Mouse (Mus musculus) CD4-positive, CD25-positive, alpha-beta regulatory T cell, adult 2 months (primary cell): ENCODE measurements around the gene Pms1.
"Not testable (repeated sequence)": the region's sequence is repeated elsewhere in the genome, so short reads cannot be mapped to it uniquely, and the experiment has no call there.

Experiments used
- DNase-seq: peaks from one replicate; pipeline ENCODE4 v3.0.0-alpha.2; 2012; ENCODE audit warnings: low read depth, low spot score

Gene Pms1

DNA sequence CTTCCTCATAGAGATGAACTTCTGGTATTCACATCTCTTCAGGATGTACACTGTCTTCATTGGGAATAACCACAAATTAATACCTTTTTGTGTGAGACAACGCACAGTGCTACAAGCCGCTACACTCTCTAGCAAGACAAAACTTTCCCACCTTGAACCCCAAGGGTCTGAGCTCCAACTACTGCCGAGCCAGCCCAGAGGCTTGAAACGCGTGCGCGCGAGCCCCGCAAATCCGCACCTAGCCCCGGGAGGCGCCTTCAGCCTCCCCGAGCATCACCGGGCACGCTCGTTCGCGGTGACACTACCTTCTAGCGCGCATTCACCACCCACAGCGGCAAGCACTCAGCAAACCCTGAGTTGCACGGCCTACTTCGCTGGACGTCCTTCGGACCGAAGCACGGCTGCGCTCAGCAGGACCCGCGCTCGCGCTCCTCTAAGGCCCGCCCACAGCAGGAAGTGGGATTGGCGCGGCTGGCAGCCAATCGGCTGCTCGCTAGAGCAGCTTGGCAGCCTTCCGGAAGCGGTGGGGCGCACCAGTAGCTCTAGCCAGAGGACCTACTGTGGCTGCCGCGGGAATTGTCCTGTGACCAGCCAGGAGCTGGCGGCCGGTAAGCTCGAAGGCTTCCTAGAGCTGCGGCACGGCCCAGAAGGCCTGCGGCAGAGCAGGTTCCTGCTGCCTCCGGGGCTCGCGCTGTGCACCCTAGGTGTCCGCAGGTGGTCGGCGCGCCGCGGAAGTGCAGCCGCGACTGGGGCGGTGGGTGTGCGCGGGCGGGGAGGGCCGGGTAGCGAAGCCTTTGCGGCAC, at the start of gene Pms1, which contains the start of the genes Ormdl1 and Gm28778:
Gene Pms1, minus strand, starts transcription at position 438 of the 803 bp plus-strand sequence.
Gene Ormdl1, plus strand, starts transcription at position 515 of the 803 bp plus-strand sequence.
Gene Gm28778, plus strand, starts transcription at position 531 of the 803 bp plus-strand sequence.
- DNase-seq: peak; percentile 94

DNA sequence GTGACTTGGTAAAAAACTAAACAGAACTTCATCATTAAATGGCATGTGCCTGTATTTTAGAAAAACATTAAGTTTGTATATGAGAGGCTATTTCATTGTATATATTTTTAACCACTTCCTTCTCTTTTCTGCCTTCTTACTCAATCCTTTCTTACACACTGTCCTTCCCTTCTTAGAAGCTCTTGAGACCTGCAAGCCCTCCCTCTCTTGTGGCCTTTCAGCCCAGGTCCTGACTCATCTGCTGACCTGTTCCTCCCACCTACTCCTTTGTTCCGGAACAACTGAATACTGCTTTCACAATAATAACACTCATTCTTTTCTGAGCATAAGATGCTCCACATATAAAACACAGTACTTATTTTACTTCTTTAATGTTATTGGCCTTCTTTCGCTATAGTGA, 44.3 kb upstream of the Pms1 start:
- DNase-seq: no peak

DNA sequence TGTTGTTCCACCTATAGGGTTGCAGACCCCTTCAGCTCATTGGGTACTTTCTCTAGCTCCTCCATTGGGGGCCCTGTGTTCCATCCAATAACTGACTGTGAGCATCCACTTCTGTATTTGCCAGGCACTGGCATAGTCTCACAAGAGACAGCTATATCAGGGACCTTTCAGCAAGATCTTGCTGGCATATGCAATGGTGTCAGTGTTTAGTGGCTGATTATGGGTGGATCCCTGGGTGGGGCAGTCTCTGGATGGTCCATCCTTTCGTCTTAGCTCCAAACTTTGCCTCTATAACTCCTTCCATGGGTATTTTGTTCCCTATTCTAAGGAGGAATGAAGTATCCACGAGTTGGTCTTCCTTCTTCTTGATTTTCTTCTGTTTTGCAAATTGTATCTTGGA, 40.6 kb upstream of the Pms1 start:
- DNase-seq: not testable (repeated sequence)

DNA sequence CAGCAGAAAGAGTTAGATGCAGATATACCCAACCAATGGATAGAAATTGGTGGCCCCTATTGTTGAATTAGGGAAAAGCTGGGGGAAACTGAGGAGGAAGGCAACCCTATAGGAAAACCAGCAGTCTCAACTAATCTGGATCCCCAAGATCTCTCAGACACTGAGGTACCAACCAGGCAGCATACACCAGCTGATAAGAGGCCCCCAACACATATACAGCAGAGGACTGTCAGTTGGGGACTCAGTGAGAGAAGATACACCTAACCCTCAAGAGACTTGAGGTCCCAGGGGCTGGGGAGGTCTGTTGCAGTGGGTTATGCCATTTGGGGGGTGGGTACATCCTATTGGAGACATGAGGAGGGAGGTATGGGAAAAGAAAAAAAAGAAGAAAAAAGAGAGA, 38.6 kb upstream of the Pms1 start:
- DNase-seq: no peak

DNA sequence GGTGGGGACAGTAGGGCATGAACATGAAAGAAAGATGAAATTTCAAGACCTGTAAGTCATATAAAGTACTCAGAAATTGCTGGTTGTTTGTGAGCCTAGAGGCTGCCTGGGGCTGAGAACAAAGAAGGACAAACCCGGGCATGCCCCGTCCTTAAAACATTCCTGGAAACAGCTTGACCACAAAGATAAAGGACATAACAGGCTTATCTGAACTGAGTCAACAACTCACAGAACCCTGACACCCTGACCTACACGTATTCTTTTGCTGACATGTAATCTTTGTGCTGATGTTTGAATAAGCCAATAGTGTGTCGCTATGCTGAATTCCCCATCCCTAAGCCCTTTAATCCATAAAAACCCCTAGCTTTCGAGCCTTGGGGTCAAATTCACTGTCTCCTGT, 36.7 kb upstream of the Pms1 start:
- DNase-seq: not testable (repeated sequence)

DNA sequence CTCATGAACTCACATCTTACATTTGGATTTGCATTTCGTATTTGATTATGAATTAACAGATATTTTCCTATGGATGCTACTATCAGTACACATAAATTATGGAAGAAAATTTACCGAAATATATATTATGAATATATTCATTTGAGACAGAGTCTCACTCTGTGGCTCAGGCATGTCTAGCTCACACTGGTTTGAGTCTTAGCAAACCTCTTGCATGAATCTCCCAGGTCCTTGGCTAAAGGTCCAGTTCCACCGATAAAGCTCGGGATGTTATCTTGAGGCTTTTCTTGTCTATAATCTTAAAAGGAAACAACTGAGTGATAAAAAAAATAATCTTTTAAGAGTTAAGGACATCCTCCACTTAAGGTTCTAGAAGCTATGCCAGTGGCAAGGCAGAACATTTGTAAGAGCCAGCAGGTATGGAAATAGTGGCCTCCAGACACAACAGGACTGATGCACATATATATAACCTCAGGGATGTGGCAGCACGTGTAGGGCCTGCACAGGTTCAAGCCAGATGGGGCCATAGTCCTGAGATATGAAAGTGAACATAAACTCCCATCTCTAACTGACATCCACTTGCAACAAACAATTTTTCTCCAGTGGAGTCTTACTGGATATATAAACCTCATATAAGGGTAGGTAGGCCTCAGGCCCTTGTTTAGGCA, 28.1 kb upstream of the Pms1 start:
- no peak for DNase-seq

DNA sequence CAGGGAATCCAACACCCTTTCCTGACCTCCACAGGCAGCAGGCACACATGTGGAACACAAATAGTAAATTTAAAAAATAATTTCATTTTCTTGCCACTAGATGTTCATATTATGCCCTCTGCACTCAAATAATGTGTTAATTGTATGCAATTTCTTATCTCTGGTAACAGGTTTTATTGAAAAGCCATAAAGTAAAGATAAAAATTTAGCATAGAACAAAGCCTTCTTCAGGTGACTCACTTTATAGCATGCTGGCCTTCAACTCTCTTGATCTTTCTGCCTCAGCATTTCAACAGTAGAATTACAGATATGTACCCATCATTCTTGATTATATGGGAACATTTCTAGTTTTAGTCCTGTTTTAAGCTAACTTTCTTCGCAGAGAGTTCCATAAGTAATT, 27.5 kb upstream of the Pms1 start:
- DNase-seq: no peak

DNA sequence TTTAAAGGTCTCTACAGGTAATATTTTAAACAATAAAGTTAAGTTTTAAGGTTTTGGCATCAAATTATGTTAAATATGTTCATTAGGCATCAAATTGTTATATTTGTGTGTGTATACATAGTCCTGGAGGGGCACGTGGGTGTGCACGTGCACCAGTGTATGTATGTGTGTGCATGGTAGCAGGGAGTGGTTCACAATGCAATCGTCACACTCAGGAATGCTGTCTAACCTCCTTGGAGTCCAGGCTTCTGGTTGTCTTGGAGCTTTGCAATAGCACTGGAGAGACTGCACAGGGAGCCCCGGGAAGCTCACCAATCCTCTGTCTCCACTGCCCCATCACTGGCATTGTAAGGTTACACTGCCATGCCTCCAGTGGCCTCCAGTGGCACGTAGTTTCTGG, 26.4 kb upstream of the Pms1 start:
- DNase-seq: no peak

DNA sequence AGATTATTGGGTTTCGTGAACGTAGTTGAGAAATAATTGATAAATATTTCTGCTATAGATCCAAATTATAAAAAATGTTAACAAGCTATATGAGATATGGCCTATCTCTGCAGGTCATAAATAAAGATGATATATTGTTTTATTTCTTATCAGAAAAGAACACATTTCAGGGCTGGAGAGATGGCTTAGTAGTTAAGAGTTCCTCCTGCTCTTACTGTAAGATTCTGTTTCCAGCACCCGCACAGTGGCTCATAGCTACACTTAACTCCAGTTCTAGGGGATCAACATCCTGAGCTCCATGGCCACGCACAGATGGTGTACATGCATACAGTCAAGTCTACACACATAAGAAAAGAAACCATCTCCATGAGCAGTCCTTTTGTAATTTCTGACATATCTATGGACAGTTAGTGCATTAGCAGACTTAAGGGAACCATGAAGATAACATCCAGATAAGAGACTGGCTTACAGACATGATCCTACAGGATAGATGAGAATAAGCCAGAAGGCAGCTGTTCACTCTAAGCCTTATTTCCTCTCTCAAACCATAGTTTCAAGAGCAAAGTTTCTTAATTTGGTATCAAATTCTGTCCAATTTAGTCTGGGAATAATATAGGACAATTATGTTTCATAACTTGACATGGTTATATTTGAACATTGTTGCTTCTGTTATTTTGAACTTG, 25.0 kb upstream of the Pms1 start:
- DNase-seq: no peak

DNA sequence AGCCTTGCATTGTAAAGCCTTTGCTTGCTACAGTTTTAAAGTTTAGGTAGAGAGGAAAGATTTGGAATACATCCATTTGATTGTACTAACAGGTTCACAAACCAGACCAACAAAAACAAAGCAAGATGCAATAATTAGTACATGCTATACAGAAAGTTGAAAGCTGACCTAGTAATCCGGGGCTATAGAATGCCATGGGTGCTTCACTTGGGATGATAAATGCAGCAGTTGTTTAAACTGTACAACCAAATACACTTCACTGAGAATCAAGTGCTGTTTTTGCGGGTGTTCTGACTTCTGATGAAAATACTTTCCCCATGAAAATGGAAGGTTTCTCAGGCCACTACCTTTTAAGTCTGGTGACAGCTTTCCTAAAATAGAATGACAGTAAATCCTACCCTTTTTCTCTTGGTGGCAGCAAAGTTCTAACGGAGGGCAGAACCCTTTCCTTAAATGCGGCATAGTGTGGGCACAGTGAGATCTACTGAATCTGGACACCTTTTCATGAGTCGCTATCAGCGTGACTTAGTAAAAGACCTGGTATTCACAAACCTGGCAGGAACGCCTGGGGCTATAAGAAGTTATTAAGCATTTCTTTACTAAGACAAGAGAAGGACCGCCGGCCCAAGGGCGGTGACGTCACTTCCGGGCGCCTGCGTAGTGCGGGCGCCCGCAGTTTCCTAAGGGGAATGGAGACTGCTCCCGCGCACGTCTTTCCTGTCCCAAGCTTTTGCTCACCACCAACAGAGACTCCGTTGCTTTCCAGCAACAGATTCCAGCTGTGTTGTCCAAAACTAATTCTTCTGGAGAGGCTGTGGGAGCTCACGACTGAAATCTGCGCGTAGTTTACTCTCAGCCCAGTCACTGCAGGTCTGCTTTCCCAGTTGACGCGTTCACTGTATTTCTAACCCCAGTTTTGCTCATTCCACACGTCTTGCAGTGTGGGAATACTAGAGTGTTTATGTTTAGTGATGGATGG, 16.5 kb upstream of the Pms1 start, which contains the start of gene Osgepl1:
Gene Osgepl1, plus strand, starts transcription at position 636 of the 979 bp plus-strand sequence.
- peak; percentile 90 for DNase-seq

DNA sequence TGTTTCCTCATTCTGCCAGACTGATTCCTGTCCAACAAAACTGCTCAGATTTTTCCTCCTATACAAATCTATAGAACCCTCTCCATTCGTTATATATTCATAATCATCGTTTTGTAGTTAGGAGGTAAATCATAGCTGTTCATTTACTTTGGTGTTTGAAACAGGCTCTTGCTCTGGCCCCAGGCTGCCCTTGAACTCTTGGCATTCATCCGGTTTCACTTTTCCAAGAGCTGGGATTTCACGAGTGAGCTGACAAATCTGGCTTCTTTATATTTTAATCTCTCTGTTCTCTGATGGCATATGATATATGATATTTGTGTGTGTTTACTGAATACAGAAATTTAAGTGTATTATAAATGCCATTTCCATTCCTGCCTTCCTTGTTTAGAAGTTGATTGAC, 3.7 kb upstream of the Pms1 start:
- DNase-seq: no peak

DNA sequence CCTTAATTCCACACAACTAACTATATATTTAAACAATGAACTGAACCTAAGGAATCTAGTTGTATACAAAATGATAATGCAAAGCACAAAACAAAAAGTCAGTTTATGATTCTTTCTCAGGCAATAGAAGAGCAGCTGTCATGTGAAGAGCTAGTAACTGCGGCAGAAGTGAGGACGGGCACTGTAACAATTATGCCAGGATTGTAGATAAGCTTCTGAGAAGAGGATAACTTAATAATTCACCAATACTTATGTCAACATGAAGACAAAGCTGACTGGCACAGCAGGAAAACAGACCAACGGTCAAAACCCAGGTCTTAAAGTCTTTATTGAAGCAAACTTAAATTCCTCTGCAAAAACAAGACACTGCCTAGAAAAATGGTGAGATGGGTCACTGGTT, 5.6 kb downstream of the Pms1 start:
- no peak for DNase-seq

DNA sequence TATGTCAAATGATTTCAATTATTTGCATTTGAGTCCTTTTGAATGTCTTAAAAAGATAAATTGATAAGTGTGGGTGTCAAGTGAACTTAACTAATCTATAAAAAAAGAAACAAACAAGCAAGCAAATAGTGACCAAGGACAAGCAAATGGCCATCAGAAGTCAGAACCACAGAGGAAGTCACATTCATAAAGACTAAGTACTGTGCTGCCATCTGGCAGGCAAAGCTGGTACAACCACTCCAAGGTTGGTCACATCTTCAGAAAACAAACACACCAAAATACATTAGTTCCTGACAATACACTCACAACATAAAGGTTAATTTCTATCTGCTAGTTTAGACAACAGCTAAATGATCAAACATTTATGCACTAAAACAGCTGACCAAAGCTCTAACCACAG, 24.2 kb downstream of the Pms1 start:
- peak; percentile 52 for DNase-seq

DNA sequence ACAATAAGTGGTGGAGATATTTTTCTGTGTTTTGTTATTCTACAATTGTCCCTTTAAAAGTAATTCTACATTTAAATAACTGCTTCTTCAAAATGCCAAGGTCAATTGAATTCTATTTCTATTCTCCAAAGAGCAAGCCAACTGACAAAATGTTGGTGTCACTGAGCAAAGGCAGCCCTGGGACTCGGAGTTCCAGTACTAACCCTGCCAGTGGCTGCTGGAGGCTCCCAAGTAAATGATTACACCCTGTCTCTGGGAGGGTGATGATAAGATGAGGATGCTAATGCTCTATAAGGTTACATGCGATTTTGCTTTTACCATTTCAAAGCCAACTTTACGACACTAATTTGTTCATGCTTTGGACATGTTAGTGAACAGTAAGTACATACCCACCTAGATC, 26.9 kb downstream of the Pms1 start:
- DNase-seq: no peak

DNA sequence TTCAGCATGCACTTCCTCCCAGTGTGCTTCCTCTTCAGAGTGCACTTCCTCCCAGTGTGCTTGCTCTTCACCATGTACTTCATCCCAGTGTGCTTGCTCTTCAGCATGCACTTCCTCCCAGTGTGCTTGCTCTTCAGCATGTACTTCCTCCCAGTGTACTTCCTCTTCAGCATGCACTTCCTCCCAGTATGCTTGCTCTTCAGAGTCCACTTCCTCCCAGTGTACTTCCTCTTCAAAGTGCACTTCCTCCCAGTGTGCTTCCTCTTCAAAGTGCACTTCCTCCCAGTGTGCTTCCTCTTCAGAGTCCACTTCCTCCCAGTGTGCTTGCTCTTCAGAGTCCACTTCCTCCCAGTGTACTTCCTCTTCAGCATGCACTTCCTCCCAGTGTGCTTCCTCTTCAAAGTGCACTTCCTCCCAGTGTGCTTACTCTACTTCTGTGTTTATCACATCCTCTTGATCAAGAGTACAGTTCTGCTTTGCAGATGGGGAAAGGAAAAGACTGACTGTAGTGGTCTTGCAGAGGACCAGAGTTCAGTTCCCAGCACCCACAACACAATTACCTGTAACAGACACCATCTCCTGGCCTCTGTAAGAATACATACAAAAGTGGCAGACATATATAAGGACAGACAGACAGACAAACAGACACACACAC, 31.7 kb downstream of the Pms1 start:
- not testable (repeated sequence) for DNase-seq

DNA sequence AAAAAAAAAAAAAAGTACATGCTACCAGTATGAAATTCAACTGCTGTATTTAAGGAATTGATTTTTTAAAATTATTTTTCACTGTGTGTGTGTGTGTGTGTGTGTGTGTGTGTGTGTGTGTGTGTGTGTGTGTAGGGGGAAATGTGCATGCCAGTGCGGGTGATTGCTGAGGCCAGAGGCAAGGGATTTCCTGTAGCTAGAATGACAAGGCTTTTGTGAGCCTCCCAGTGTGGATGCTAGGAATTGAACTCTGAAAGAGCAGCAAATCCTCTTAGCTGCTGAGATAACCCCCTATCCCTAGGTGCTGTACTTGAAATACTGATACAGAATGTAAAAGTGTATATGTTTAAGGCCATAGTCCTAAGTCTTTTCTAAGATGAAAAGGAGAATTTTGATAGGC, 70.8 kb downstream of the Pms1 start:
- no peak for DNase-seq

DNA sequence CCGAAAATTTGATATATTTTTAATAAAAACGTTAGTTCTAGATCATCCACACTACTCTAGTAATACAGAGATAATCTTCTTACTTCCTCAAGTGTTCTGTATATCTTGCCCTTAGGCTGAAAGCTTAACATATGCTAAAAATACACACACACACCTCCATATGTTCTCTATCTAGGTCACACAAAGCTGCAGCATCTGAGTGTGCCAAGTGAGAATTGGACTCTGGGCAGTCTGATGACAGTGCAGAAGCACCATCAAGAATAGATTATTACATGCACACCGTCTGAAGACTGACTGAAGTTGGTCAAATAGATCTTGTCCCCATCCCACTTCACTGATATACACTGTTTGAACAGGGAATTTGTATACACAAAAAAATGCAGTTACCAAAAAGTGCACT, 71.2 kb downstream of the Pms1 start:
- DNase-seq: no peak

DNA sequence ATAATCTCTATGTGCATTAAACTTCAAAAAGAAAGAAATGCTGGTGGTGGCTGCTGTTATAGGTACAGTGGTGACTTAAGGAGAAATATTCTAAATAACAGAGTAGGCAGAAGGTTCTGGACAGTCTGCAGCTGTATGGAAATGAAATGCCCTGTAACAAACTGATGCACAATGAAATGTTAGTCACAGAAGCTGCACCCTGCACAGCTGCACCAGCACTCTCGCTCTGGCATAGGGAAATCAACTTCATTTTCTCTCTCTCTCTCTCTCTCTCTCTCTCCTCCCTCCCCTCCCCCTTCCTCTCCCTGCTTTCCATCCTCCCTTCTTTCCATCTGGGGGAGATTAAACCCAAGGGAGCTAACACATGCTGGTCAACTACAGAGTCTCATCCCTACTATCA, 72.0 kb downstream of the Pms1 start:
- DNase-seq: no peak

DNA sequence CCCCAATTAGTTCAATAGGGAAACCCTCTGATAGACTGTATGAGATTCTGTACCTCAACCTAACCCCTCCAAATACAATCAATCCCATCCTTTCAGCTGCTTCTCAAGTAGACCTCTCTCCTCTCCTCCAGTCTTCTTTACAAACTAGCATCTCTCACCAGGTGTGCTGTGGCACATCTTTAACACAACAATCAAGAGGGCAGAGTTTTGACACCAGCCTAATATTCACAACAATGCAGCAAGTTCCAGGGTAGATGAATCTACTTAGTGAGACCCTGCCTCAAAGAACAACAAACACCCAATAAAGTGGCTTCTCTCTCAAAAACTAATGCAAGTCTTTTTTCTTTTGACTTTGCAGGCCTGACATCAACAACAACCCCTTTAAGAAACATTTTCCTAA, 86.7 kb downstream of the Pms1 start:
- no peak for DNase-seq

DNA sequence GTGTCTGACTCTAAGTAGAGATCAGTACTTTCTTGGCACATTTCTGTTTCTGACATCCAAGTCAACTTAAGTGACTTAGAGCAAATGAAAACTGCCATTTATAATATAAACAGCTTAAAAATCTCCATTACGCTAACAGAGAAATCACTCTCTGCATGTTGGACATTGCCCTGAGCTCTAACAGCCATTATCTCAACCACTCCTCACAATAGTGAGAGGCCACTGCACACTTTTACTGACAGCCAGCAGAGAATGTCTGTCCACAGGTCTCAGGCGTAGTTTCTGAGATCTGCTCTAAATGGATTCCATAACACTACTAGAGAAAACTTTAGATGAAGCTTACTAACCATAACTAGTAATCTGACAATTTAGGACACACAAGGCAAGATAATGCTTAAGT, 92.9 kb downstream of the Pms1 start:
- no peak for DNase-seq
